Mouse (Mus musculus) T-cell, adult 66 days (primary cell): ENCODE measurements around the gene Eif1ax. TPM values are rescaled to one million over a fixed set of nuclear protein-coding genes. Genes with fewer than 3 reads are reported as not detected.

Experiments
- total RNA-seq, 2 experiments: library from RNA; stranded (reverse); gene quantifications; 3 replicates in 1 of 2; 4 replicates in 1 of 2; pipeline ENCODE4 v1.2.4; 2023

Eif1ax gene
- total RNA-seq = 10 to 100 TPM; 41.0 to 47.2 TPM

GRCm38 (mm10) chrX:159371831-159372752 lies at the start of gene Eif1ax:
Gene Eif1ax, plus strand, starts transcription at chrX:159372178.

GRCm38 (mm10) chrX:159414130-159414828 lies 42.3 kb downstream of the Eif1ax start, which contains the start of gene Map7d2:
Gene Map7d2, plus strand, starts transcription at chrX:159414572.

Other genes with a start within 250 kb of the Eif1ax start
- gene Rps6ka3, start 161.9 kb upstream of the Eif1ax start, total RNA-seq = 100 to 1,000 TPM; 118 to 124 TPM
- not detected for gene Map7d2, start 42.4 kb downstream of the Eif1ax start, total RNA-seq
- 10 to 100 TPM; 21.7 to 24.3 TPM for gene Bclaf3, start 154.5 kb downstream of the Eif1ax start, total RNA-seq